Mouse (Mus musculus) right cerebral cortex, adult 2 months (tissue): ENCODE results near the gene Zswim4.
A peak's percentile ranks its signal among the peaks of the same experiment; 100 is the strongest.

Experiments used
- DNase-seq, 2 experiments: peaks; one replicate each; pipeline ENCODE4 v3.0.0; 2021 to 2022; ENCODE audit warnings: low spot score in 2 of 2

Gene Zswim4

GRCm38 (mm10) chr8:84223322-84224029, 13.4 kb downstream of the Zswim4 start:
- no peak for DNase-seq

- DNase-seq = no peak
Measured at GRCm38 (mm10) chr8:84222566-84223165, 14.2 kb downstream of the Zswim4 start.

GRCm38 (mm10) chr8:84220105-84220504, 16.8 kb downstream of the Zswim4 start:
- no peak for DNase-seq

- DNase-seq = no peak
Measured at GRCm38 (mm10) chr8:84218143-84218542, 18.7 kb downstream of the Zswim4 start.

- no peak for DNase-seq
Measured at GRCm38 (mm10) chr8:84217206-84217605, 19.6 kb downstream of the Zswim4 start.

- DNase-seq = no peak
Measured at GRCm38 (mm10) chr8:84213277-84213676, 23.6 kb downstream of the Zswim4 start.

- no peak for DNase-seq
Measured at GRCm38 (mm10) chr8:84211881-84212563, 24.8 kb downstream of the Zswim4 start.

GRCm38 (mm10) chr8:84211202-84211601, 25.7 kb downstream of the Zswim4 start:
- DNase-seq = no peak

- DNase-seq = peak; percentile 88 to 89
Measured at GRCm38 (mm10) chr8:84210167-84210791, 26.6 kb downstream of the Zswim4 start.

- DNase-seq = no peak
Measured at GRCm38 (mm10) chr8:84208381-84209380, 28.2 kb downstream of the Zswim4 start.

- no peak for DNase-seq
Measured at GRCm38 (mm10) chr8:84207811-84208210, 29.0 kb downstream of the Zswim4 start.

GRCm38 (mm10) chr8:84206666-84207065, 30.2 kb downstream of the Zswim4 start:
- DNase-seq = no peak

- DNase-seq = no peak
Measured at GRCm38 (mm10) chr8:84205073-84205472, 31.8 kb downstream of the Zswim4 start.

- DNase-seq = no peak
Measured at GRCm38 (mm10) chr8:84203975-84204772, 32.7 kb downstream of the Zswim4 start.

- peak; percentile 79 to 81 for DNase-seq
Measured at GRCm38 (mm10) chr8:84202938-84203917, 33.6 kb downstream of the Zswim4 start.

GRCm38 (mm10) chr8:84202466-84202865, 34.4 kb downstream of the Zswim4 start:
- DNase-seq = peak in 1 of 2 experiments; percentile 57

- DNase-seq = peak in 1 of 2 experiments; percentile 63
Measured at GRCm38 (mm10) chr8:84201545-84202245, 35.2 kb downstream of the Zswim4 start.
